Mouse (Mus musculus): ENCODE data around the gene Dcp1a. TPM values are rescaled to one million over a fixed set of nuclear protein-coding genes. Genes with fewer than 3 reads are reported as not detected.

The Dcp1a gene
- polyA plus RNA-seq, 1 experiment from 2014 or later: 24.2 TPM

GRCm38 (mm10) chr14:30560803-30561389 lies 81.6 kb downstream of the Dcp1a start:
- ATAC-seq (ENCODE audit: insufficient read depth, low FRiP score): 0 out of 2 replicates have a peak, but pooled peaks have one; percentile 1
- no peaks in the 10 kb centered on the region for H3K27me3 ChIP-seq (ENCODE audit: control insufficient read depth, insufficient read depth, low read length)
- H3K27ac ChIP-seq (ENCODE audit: low read length): peak overlapping the region; percentile 81
- peaks cover 14% of the 10 kb centered on the region for H3K4me1 ChIP-seq (ENCODE audit: control insufficient read depth, insufficient read depth, low read length)
- peaks cover 39% of the 10 kb centered on the region; the same call in 1 of the 2 replicates for H3K36me3 ChIP-seq (ENCODE audit: control insufficient read depth, insufficient read depth, low read length)
- no peak overlapping the region for H3K4me3 ChIP-seq (replicated peaks; ENCODE audit: low read length)
- no peak overlapping the region; the same call in 1 of the 2 replicates for H3K9ac ChIP-seq (ENCODE audit: low read length)
- H3K4me2 ChIP-seq (ENCODE audit: low read depth, low read length): no peak overlapping the region
- no peaks in the 10 kb centered on the region for H3K9me3 ChIP-seq (replicated peaks; ENCODE audit: control insufficient read depth, low read length)
- 86% methylated on average over 13 of the region's 13 CpGs for WGBS

- H3K9me3 ChIP-seq (replicated peaks; ENCODE audit: control insufficient read depth, low read length): no peaks in the 10 kb centered on the region
- peak overlapping the region; percentile 81 for H3K27ac ChIP-seq (ENCODE audit: low read length)
- peak overlapping the region; percentile 7 for H3K9ac ChIP-seq (ENCODE audit: low read length)
- peaks cover 14% of the 10 kb centered on the region for H3K4me1 ChIP-seq (ENCODE audit: control insufficient read depth, insufficient read depth, low read length)
- no peak overlapping the region for H3K4me3 ChIP-seq (replicated peaks; ENCODE audit: low read length)
- peaks cover 41% of the 10 kb centered on the region; the same call in 1 of the 2 replicates for H3K36me3 ChIP-seq (ENCODE audit: control insufficient read depth, insufficient read depth, low read length)
- no peaks in the 10 kb centered on the region for H3K27me3 ChIP-seq (ENCODE audit: control insufficient read depth, insufficient read depth, low read length)
- no peak overlapping the region for H3K4me2 ChIP-seq (ENCODE audit: low read depth, low read length)
- ATAC-seq (ENCODE audit: insufficient read depth, low FRiP score): peak; percentile 63
- 66% methylated on average over 14 of the region's 14 CpGs for WGBS
Observed at GRCm38 (mm10) chr14:30561470-30562187, 82.3 kb downstream of the Dcp1a start.

GRCm38 (mm10) chr14:30562343-30562742 lies 83.0 kb downstream of the Dcp1a start:
- no peak overlapping the region for H3K27ac ChIP-seq (ENCODE audit: low read length)
- H3K4me2 ChIP-seq (ENCODE audit: low read depth, low read length): no peak overlapping the region
- no peaks in the 10 kb centered on the region for H3K9me3 ChIP-seq (replicated peaks; ENCODE audit: control insufficient read depth, low read length)
- no peak overlapping the region for H3K9ac ChIP-seq (ENCODE audit: low read length)
- H3K27me3 ChIP-seq (ENCODE audit: control insufficient read depth, insufficient read depth, low read length): no peaks in the 10 kb centered on the region
- peaks cover 14% of the 10 kb centered on the region for H3K4me1 ChIP-seq (ENCODE audit: control insufficient read depth, insufficient read depth, low read length)
- no peak for ATAC-seq (ENCODE audit: insufficient read depth, low FRiP score)
- no peak overlapping the region for H3K4me3 ChIP-seq (replicated peaks; ENCODE audit: low read length)
- peaks cover 43% of the 10 kb centered on the region; the same call in 1 of the 2 replicates for H3K36me3 ChIP-seq (ENCODE audit: control insufficient read depth, insufficient read depth, low read length)

DNA sequence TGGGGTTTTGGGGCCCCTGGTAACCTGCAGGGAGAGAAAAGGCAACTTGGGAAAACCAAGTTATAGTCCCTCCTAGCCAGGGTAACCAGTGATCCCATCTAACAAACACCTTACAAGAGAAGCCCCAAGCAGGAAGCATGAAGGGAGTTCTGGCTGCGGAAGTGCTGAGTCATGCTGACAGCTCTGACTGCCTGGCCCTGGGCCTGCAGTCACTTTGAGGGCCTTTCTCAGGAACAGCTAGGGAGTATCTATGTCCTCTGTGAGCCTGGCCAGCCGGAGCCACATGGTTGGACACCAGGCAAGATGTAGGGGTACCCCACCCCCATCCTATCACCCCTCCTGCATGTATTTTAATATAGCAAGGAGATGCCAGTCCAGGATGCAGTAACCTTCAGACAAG lies 85.1 kb downstream of the Dcp1a start:
- H3K27ac ChIP-seq (ENCODE audit: low read length): no peak overlapping the region
- no peaks in the 10 kb centered on the region for H3K9me3 ChIP-seq (replicated peaks; ENCODE audit: control insufficient read depth, low read length)
- peaks cover 53% of the 10 kb centered on the region for H3K36me3 ChIP-seq (ENCODE audit: control insufficient read depth, insufficient read depth, low read length)
- no peaks in the 10 kb centered on the region for H3K27me3 ChIP-seq (ENCODE audit: control insufficient read depth, insufficient read depth, low read length)
- H3K9ac ChIP-seq (ENCODE audit: low read length): no peak overlapping the region
- no peak overlapping the region for H3K4me3 ChIP-seq (replicated peaks; ENCODE audit: low read length)
- peaks cover 6% of the 10 kb centered on the region for H3K4me1 ChIP-seq (ENCODE audit: control insufficient read depth, insufficient read depth, low read length)
- WGBS: 88% methylated on average over 2 of the region's 2 CpGs
- no peak for ATAC-seq (ENCODE audit: insufficient read depth, low FRiP score)
- H3K4me2 ChIP-seq (ENCODE audit: low read depth, low read length): no peak overlapping the region

DNA sequence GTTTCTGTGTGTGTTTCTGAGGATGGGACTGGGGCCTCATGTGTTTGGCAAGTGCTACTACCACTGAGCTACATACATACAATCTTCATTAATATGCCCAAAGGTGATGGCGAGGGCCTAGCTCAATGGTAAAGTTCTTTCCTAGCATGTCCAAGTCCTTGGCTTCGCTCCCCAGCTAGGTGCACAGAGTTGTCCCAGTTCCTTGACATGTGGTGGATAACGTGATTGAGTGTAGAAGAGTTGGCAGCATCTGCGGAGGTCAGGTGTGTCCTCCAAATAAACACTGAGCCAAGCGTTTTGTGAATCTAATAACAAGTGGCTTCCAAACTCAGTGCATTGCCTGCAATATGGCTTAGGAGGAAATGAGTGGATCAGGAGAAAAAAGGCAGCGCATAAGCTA lies 87.0 kb downstream of the Dcp1a start:
- no peak for ATAC-seq (ENCODE audit: insufficient read depth, low FRiP score)
- no peak overlapping the region for H3K4me2 ChIP-seq (ENCODE audit: low read depth, low read length)
- no peaks in the 10 kb centered on the region for H3K9me3 ChIP-seq (replicated peaks; ENCODE audit: control insufficient read depth, low read length)
- no peak overlapping the region for H3K4me3 ChIP-seq (replicated peaks; ENCODE audit: low read length)
- no peak overlapping the region for H3K27ac ChIP-seq (ENCODE audit: low read length)
- no peak overlapping the region for H3K9ac ChIP-seq (ENCODE audit: low read length)
- no peaks in the 10 kb centered on the region for H3K27me3 ChIP-seq (ENCODE audit: control insufficient read depth, insufficient read depth, low read length)
- 83% methylated on average over 6 of the region's 6 CpGs for WGBS
- peaks cover 56% of the 10 kb centered on the region for H3K36me3 ChIP-seq (ENCODE audit: control insufficient read depth, insufficient read depth, low read length)
- H3K4me1 ChIP-seq (ENCODE audit: control insufficient read depth, insufficient read depth, low read length): peaks cover 3% of the 10 kb centered on the region

DNA sequence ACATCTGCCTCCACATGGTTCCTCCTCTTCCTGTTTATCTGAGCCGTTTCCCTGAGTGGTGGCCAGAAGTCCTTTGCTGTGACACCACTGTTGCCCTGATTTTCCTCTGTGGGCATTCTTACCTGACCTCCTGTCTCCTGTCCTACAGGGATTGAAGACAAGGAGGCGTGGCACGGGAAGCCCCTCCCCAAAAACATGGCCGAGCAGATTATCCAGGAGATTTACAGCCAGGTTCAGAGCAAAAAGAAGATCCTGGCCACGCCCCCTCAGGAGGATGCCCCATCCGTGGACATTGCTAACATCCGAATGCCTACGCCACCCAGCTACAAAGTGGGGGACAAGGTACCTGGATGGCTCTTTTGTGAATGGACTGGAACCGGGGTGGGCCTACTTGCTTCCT lies 88.7 kb downstream of the Dcp1a start:
- 87% methylated on average over 9 of the region's 9 CpGs for WGBS
- ATAC-seq (ENCODE audit: insufficient read depth, low FRiP score): no peak
- no peak overlapping the region for H3K9ac ChIP-seq (ENCODE audit: low read length)
- no peaks in the 10 kb centered on the region for H3K27me3 ChIP-seq (ENCODE audit: control insufficient read depth, insufficient read depth, low read length)
- peaks cover 60% of the 10 kb centered on the region for H3K36me3 ChIP-seq (ENCODE audit: control insufficient read depth, insufficient read depth, low read length)
- H3K27ac ChIP-seq (ENCODE audit: low read length): no peak overlapping the region
- H3K9me3 ChIP-seq (replicated peaks; ENCODE audit: control insufficient read depth, low read length): no peaks in the 10 kb centered on the region
- no peaks in the 10 kb centered on the region for H3K4me1 ChIP-seq (ENCODE audit: control insufficient read depth, insufficient read depth, low read length)
- H3K4me3 ChIP-seq (replicated peaks; ENCODE audit: low read length): no peak overlapping the region
- H3K4me2 ChIP-seq (ENCODE audit: low read depth, low read length): no peak overlapping the region

DNA sequence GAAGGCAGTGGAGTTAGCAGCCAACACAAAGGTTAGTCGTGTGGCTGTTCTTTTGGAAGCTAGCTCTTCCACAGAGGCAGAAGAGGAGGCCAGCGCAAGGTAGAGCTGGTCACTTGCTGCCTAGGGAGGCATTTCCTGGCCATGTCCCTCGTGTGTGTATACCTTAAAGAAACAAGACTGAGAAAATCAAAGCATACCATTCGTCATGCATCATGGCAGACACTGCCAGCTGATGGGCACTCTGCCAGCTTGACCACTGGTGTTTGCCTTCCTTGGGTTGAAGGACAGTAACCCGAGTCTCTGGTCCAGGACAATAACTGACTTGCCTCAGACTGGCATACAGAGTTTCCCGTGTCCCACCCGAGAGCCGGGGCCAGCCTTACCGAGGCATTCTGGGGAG lies 91.0 kb downstream of the Dcp1a start:
- Histone ChIP-seq H3K9me3 (replicated peaks; ENCODE audit: control insufficient read depth, low read length) (no peaks in the 10 kb centered on the region), H3K27ac (ENCODE audit: low read length) (no peak overlapping the region), H3K27me3 (ENCODE audit: control insufficient read depth, insufficient read depth, low read length) (no peaks in the 10 kb centered on the region), H3K4me2 (ENCODE audit: low read depth, low read length) (no peak overlapping the region), H3K9ac (ENCODE audit: low read length) (no peak overlapping the region), H3K4me1 (ENCODE audit: control insufficient read depth, insufficient read depth, low read length) (no peaks in the 10 kb centered on the region), H3K4me3 (replicated peaks; ENCODE audit: low read length) (no peak overlapping the region), H3K36me3 (ENCODE audit: control insufficient read depth, insufficient read depth, low read length) (peaks cover 48% of the 10 kb centered on the region)
- WGBS: 77% methylated on average over 9 of the region's 9 CpGs
- ATAC-seq (ENCODE audit: insufficient read depth, low FRiP score): no peak

- no peak overlapping the region for H3K4me3 ChIP-seq (replicated peaks; ENCODE audit: low read length)
- peaks cover 8% of the 10 kb centered on the region for H3K4me1 ChIP-seq (ENCODE audit: control insufficient read depth, insufficient read depth, low read length)
- H3K36me3 ChIP-seq (ENCODE audit: control insufficient read depth, insufficient read depth, low read length): peaks cover 30% of the 10 kb centered on the region
- H3K9ac ChIP-seq (ENCODE audit: low read length): no peak overlapping the region
- H3K4me2 ChIP-seq (ENCODE audit: low read depth, low read length): no peak overlapping the region
- no peaks in the 10 kb centered on the region for H3K9me3 ChIP-seq (replicated peaks; ENCODE audit: control insufficient read depth, low read length)
- no peaks in the 10 kb centered on the region for H3K27me3 ChIP-seq (ENCODE audit: control insufficient read depth, insufficient read depth, low read length)
- ATAC-seq (ENCODE audit: insufficient read depth, low FRiP score): no peak
- H3K27ac ChIP-seq (ENCODE audit: low read length): no peak overlapping the region
- WGBS: 90% methylated on average over 10 of the region's 10 CpGs
Observed at GRCm38 (mm10) chr14:30572253-30572652, 92.9 kb downstream of the Dcp1a start.

DNA sequence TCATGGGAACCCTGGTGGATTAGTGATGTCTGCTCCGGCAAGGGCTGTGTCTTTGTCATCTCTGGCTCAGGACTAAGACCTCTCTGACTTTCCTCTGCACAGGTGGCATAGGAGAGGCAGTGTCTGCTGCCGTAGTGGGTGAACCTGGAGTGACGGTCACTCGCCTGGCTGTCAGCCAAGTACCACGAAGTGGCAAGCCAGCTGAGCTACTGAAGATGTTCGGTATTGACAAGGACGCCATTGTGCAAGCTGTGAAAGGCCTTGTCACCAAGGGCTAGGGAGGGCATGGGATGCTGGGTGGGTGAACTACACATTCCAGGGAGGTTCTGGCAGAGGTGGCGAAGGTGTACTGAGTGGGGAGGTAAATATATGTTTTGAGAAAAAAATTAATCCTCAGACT lies 93.9 kb downstream of the Dcp1a start:
- ATAC-seq (ENCODE audit: insufficient read depth, low FRiP score): no peak
- 65% methylated on average over 8 of the region's 8 CpGs for WGBS
- H3K4me2 ChIP-seq (ENCODE audit: low read depth, low read length): no peak overlapping the region
- no peaks in the 10 kb centered on the region for H3K27me3 ChIP-seq (ENCODE audit: control insufficient read depth, insufficient read depth, low read length)
- H3K9me3 ChIP-seq (replicated peaks; ENCODE audit: control insufficient read depth, low read length): no peaks in the 10 kb centered on the region
- peaks cover 12% of the 10 kb centered on the region for H3K4me1 ChIP-seq (ENCODE audit: control insufficient read depth, insufficient read depth, low read length)
- H3K27ac ChIP-seq (ENCODE audit: low read length): no peak overlapping the region
- H3K4me3 ChIP-seq (replicated peaks; ENCODE audit: low read length): no peak overlapping the region
- H3K9ac ChIP-seq (ENCODE audit: low read length): no peak overlapping the region
- H3K36me3 ChIP-seq (ENCODE audit: control insufficient read depth, insufficient read depth, low read length): peaks cover 23% of the 10 kb centered on the region

All from stomach, embryonic 16.5 days (tissue).